Mouse (Mus musculus) adrenal gland, adult 8-10 months (tissue): ENCODE data around the gene Zhx3. TPM values are rescaled to one million over a fixed set of nuclear protein-coding genes. Genes with fewer than 3 reads are reported as not detected.

Source experiments
- DNase-seq: peaks from one replicate; pipeline ENCODE4 v3.0.0; 2022
- total RNA-seq, 4 experiments: library from RNA; stranded (reverse); gene quantifications; 2 replicates each; pipeline ENCODE4 v1.2.4; 2022

Zhx3 gene
- total RNA-seq, 4 experiments from 2014 or later, result 66.1 to 97.0 (median 75.6) TPM

DNA sequence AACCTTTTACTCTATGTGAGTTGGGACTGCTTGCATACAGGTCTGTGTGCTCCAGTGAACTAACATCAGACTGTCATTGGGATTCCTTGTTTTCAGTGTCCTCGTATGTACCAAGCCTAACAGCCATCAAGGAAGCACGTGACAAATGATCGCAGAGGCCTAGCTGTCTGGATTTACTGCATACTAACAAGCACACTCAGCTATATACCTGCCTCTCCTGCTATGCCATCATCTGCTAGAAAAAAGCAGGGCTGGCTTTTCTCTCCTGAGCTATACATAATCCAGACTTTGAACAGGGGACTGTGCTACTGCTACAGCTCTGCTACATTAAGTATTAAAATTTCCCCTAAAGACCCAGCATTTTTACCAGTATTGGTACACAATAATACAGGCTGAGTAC lies 70.5 kb downstream of the Zhx3 start:
- DNase-seq, result no peak

DNA sequence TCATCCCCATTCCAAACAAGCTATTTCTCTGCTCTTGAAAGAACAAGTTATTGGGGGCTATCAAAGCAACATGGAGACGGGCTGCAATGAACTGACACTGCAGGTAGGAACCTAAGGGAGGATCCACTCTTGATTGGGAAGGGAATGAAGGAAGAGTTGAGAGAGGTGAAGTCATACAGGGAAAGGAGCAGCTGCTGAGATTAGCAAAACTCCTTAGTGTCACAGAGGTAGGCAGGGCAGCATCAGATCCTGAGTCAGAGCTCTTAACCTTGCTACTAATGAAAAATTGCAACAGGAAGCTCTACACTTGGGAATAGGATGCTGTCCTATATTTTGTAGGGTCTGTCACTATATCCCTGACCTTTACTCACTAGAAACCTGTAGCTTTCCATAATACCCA lies 71.8 kb downstream of the Zhx3 start:
- DNase-seq, result no peak

DNA sequence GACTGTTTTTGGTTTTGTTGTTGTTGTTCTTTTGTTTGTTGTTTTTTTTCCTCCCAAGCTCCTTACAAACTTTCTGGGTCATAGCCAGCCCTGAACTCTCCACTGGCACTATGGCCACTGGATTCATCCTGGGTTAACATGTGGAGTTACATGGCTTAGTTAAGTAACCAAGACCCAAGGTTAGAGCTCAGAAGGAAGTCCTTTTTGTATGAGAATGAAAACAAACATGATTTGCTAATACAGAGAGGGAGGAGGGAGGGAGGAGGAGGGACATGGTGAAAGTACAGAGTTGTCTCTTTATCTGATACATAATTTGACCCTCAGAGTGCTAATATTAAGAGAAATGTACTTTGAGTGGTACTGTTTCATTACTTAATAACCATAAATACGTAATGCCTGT lies 74.6 kb downstream of the Zhx3 start:
- DNase-seq, result no peak

DNA sequence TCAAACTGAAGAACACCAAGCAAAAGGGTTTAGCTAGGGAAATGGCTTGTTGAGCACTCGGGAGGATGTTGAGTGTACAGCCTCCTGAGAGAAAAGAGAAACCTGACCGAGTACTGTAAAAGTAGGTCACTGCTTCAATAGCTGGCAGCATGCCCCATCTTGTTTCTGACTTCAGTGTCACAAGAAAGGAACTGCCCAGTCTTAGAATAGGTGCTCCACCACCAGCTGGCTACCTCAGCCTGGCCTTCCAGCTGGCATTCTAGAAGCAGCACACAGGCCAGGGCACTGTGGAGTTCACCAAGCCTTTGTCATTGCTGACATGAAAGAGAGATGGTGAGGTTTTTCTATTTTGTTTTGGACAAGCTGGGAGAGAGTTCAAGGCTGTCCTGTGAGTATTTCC lies 75.8 kb downstream of the Zhx3 start:
- peak; percentile 72 for DNase-seq

DNA sequence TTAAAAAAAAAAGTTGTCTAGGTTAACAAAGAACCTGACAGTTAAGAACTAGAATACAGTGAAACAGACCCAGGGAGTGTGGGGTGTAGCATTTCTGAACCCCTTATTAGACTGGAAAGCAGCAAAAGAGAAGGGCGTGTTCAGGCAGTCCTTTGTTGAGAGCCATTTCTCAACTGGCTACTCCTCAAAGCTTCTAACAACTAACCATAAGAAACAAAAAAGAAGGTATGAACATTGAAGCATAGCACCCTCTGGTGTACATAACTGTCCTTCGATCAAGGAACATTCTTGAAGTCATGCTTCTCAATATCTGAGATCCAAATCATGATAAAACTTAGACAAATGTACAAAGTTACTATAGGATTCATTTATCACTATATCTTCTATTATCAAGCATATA lies 79.7 kb downstream of the Zhx3 start:
- no peak for DNase-seq

DNA sequence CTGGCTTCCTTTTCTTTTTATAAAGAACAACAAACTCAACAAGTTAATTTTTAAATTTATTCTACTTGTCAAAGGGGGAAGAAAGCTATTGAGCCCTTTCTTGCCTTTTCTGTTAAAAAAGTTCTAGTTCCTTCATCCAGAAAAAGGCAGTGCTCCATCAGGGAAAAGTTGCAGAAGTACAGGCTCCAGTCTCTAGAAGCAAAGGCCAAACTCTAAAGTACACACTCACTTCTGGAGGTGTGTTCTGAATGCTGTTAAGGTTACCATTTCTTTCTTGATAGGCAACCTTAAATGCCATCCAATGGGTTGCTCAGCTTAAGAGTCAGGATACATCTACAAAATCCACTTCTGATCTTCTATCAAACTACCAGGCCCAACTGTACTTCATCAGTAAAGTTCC lies 83.1 kb downstream of the Zhx3 start:
- no peak for DNase-seq

DNA sequence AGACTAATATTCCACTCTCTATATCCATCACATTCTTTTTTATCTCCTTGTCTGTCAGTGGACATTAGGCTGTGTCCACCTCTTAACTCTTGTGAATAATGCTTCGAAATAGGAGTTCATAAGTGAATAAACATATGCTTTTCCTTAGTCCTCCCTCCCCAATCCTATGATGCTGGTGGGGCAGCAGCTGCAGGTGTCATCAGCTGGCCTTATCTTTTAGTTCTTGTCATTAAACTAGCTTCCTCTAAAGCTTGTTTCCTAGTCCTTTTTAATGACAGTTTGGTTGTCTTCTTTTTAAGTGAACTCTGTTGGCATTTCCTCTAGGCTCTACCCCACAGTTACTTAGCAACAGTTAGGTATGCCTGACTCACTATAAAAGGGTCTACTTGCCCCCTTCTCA lies 83.8 kb downstream of the Zhx3 start:
- DNase-seq, result no peak

DNA sequence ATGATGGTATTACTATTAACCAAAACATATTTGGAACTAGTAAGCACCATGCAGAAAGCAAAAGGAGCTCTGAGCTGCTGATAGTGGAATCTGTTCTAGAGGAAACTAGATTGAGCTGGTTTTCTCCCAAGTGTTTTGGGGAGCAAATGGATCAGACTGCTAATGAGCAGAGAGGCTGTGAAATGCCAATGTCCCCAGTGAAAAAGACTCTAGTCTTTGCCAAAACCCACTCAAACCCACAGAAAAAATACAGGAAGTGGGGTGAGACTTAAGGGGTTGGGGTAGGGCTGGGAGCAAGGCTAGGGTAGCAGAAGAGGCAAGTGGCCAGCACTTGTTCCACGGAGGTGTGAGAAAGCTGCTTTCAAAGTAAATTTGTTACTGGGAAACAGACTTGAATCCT lies 86.5 kb downstream of the Zhx3 start:
- DNase-seq, result no peak

DNA sequence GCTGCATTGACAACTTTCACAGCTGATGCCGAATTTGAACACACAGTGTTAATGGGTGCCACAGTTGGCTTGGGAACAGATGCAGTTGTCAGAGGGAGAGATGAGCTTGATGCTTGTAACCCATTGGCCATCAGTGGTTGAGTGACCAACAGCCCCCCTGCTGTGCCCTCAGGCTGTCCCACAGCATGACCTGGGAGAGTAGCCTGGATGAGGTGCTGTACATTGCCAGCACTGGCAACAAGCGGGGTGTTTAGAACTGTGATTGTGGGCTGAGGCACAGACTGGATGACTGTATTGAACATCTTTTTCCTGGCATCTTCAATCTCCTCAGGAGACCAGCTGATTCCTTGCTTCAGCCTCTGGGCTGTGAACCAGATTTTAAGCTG lies 92.0 kb downstream of the Zhx3 start:
- DNase-seq, result no peak

DNA sequence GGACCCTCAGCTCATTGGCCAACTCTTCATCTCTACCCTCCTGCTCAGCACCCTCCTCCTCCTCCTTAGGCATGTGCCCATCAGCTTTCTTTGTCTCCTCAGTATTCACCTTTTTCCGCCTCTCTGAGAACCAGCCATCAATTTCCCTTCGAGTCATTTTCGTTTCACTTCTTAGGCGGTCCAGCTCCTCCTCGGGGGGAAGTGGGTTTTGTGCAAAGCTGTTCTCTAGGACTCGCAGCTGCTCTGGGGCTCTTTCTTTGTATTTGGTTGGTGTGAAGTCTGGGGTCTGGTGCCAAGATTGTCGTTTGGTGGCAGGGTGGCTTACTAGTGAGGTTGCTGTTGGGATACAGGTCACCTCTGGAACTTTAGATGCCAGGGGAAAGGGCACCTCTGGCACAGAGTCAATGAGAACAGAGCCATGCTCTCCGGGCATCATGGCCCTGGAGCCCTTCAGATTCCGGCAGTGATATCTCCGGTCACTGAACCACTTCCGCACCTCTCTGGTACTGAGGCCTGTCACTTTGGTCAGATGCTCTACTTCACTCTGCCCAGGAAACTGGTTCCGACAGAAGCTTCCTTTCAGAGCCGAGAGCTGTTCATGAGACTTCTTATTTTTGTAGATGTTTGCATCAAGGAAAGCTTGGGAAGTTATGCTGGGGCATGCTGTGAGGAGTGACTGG lies 92.5 kb downstream of the Zhx3 start:
- no peak for DNase-seq

DNA sequence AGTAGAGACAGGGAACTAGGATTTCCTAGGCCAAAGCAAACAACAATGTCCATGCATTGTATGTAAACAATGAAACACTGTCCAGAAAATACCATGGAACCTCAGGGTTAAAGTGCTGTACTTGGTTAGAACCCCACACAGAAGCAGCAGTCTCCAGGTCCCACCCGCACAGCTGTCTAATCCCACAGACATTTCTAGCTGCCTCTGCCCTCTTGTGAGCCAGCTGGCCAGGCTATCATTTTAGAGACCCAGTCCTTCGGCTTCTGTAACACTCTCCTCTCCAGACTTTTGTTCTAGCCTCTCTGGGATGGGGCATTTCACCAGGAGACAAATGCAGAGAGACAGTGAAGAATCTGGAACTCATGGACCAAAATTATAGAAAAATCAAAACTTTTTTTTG lies 94.8 kb downstream of the Zhx3 start:
- no peak for DNase-seq

DNA sequence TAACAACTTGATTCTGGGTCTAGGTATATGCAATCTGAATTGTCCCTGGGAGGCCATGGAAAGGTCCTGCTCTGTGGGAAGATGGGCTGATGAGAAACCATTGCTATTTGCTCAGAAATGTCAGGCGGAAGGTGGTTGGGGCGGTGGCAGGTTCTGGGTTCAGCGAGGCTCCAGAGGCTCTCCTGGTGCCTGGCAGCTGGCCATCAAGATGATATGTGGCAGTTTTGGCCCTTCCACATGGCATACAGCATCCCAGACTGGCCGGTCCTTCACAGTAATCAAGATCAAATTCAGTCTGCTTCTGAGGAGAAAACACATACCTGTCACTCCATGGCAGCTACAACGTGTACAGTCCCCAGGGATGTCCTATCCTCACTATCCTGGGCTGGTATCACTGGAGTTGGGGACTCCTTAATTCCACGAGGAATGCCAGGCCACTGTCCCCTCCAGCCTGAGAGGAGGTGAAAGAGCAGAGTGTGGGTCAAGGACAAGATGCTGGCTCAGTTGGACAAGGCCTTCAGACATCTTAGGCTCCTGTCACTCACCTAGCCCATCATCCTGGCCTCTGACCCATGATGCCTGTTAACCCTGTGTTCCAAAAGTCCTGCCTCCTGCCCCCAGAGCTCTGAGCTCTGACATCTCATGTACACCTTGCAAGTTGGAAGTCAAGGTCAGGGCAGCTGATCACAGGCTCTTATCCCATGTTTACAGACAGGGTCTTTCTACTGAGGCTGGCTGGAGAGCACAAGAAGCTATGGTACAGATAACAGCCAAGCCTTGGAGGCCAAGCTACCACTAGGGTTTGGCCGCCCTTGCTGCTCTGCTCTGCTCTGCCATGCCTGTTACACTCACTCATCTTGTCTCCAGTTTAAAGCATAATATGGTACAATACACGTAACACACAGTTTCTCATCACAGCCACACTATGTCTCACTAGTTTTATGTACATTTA lies 101.2 kb downstream of the Zhx3 start:
- no peak for DNase-seq

DNA sequence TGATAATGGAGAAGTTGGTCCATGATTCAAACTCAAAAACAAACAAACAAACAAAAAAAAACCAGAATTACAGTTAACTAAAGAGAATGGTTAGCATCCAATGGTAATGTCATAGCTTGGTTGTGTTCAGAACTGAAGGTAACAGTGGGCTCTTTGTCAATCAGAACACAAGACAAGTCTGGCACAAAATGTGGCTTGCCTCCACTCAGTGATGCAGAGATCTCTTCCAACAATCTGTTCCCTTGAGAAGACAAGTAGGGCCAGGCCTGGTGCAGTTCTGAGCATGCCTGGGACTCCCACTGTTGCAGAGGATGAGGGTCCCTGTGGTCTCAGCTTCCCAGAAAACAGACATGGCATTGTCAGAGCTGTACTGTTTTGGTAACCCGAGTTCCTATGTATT lies 101.9 kb downstream of the Zhx3 start:
- no peak for DNase-seq

DNA sequence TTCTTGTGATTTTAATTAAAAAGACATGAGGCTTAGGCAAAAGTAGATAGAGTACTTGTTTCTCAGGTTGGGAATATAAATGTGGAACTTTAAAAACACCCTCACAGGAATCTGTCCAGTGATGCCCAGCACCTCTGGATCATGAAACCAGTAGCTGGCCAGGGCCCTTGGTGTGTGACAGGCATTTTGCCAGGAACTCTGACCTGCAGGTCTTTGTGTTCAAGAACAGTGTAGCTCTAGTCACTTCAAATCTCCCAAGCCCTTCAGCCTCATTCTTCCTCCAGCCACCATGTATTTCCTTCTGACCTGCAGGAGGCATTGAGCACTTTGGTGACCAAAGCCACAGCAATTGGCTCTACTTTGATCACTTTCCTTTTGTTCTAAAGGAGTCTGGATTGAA lies 102.4 kb downstream of the Zhx3 start:
- no peak for DNase-seq

DNA sequence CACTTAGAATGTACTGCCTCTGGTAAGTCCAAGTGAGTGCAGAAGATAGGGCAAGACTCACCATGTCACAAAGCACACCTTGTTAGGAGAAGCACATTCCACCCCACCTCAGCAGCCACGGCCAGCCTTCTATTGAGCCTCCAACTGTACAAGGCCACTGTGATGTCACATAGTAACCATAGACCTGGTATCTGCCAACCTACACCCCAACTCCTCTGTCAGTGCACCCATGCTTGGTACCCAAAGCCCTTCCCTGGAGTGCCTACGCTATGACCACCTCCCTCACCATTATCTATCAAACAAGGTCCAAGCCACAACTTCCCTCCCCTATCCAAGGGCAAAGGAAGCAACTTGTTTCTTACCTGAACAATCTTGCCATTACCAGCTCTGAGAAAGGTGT lies 103.8 kb downstream of the Zhx3 start:
- DNase-seq, result no peak

DNA sequence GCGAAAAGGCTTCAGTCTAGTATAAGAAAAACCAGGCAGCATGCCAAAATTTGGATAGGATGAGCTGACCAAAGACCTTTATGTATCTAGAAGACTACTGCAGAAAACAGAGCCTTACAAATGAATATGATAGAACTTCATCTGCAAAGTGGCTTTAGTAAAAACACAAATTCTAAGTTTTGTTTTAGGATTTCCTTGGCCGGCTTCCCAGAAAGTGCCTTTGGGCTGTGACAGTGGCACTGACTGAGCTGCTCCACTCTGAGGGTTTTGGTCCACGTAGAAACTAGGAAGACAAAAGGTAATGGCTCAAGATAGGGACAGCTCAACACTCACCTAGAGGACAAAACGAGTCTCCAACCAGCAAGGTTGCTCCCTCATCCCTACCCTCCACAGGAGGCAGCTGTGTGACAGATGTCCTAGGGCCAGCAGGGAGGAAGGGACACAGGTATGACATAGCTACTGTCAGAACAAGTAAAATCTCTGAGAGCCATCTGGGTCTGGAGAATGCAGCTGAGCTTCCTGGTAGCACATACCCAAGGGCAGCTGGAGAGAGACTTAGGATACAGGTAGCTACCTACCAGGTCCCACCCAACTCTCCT lies 104.6 kb downstream of the Zhx3 start:
- no peak for DNase-seq

DNA sequence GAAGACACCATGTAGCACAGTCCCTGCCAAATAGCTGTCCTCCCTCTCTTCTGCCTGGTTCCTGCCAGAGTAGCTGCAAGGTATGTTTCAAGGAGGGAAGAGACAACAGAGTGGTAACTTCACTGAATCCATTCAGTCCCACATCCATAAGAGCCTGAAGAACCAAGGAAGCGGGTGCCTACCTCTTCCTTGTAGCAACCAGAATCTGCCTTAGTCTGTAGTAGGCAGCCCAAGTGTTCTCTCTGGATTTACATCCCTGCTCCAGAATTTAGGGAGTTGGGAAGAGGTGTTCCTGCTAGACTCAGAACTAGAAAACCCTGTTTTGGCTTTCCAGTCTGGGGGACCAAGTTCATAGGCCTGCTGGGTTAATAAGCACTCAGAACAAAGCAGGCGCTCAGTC lies 105.6 kb downstream of the Zhx3 start:
- no peak for DNase-seq

DNA sequence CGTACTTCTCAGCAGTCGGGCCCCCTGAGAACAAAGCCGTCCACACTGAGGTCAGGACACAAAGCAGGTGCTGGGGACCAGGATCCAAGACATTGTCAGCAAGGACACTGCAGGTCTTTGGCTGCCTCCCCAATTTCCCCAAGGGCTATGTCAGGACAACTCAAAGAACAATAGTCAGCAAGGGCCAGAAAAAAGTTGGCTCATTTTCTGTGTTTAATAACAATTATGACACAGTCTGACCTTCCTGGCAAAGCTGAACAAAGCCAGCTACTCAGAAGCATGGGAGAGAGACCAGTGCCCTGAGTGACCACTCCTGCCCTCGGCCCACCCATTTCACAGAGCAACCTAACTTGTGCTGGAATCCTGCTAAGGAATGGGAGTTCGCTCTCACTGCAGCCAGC lies 106.4 kb downstream of the Zhx3 start:
- DNase-seq, result peak; percentile 58

DNA sequence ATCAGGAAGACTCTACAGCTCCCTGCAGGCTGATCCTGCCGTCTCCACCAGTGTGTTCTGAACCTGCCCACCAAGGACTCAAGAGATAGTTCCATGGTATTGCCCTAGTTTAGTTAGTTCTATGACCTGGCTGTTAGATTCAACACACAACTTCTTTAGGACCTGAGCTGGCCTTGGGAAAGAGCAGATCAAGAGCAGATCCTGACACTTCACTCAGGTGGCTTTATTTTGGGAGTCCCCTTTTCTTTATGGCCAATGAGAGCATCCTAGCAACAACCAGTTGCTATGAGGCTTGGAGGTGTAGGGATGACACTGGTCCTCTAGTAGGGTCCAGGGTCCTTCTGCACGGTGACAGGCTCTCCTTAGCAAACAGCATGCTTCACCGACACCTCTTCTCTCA lies 107.7 kb downstream of the Zhx3 start:
- DNase-seq, result no peak

DNA sequence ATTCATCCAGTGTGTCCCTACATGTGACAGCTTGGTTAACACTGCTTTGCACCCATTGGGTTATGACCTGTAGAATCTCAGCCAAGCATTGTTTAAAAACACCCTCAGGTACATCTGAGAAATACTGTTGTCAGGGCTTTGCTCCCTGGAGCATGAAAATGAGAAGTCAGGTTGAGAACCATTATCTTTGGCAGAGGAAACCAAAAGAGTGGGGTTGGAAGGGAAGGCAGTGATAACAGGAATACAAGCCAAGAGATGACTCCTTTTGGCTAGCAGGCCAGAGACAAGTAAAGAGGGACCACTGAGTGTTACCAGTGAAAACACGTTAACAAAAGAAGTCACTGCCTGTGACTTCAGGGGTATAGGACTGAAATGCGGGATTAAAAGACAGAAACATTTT lies 108.4 kb downstream of the Zhx3 start:
- no peak for DNase-seq

DNA sequence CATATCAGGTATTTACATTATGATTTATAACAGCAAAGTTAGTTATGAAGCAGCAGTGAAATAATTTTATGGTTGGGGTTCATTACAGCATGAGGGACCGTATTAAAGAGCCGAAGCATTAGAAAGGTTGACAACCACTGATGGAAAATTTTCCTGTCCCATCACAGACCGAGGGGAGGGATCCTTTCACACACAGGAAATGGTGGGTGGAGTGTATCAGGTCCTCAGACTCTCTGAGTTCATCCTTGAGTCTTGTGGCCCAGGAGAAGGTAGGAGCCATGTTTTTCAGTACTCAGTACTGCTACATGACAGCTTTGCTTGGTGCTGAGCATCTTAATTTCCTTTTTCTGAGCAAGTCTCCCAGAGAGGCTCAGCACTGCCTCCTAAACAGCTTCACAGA lies 109.0 kb downstream of the Zhx3 start:
- no peak for DNase-seq

DNA sequence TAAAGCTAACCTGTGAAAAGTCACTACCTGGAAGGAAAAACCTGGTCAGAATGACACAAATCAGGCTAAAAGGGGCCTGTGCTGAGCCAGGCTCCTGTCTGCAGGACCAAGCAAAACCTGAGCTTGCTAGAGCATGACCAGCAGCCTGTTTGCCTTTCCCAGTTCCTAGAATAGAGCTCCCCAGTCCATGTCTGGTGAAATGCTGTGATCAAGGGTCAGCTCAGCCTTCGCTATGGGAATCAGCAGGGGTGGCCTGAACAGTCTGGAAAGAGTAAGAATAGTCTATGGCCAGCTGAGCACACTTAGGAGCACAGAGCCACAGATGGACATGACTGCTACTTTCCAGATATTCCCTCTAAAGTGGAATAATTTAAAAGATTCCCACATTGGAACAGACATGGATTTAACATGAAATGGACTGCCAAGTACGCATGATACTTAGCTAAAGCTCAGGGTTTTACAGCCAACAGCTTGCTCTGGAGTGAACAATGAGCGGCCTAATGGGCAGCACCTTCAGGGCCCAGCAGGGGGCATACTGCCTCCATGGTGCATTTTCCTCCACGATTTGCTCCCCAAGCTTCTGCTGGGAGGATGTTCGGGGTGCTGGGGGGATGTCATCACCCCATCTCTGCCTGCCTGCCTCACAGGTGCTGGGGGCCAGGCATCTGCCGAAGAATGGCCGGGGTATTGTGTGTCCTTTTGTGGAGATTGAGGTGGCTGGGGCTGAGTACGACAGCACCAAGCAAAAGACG lies 112.2 kb downstream of the Zhx3 start:
- DNase-seq, result no peak

DNA sequence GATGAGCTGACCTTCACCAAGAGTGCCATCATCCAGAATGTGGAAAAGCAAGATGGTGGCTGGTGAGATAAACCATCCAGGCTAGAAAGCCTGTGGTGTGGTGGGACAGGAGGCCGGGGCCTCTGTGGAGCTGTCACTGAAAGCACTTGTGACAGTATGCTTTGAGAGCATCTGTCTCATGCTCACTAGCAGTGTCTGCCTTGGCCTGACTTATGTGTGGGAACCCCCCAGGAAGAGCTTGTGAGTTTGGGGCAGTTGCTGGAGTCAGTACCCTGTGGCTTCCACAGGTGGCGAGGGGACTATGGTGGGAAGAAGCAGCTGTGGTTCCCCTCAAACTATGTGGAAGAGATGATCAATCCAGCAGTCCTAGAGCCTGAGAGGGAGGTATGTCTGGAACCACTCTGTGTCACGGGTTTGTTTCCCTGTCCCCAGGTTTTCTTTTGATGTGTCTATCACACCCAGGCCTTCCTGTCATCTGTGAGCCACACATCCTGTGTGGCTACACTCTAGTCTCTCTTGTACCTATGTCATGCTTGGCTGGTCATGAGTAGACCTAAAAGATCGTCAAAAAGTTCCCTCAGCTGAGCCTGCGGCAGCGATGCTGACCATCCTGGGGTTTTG lies 116.1 kb downstream of the Zhx3 start:
- DNase-seq, result no peak
